Mouse (Mus musculus): ENCODE data around the gene Fam98a.
A peak's percentile ranks its signal among the peaks of the same experiment; 100 is the strongest.

Gene Fam98a

GRCm38 (mm10) chr17:75551512-75552400 lies at the start of gene Fam98a:
Fam98a (minus strand) TSS chr17:75551946.
- peak; percentile 91 for DNase-seq (ENCODE audit: low spot score)

- no peak for DNase-seq (ENCODE audit: low spot score)
These were observed 46.9 kb upstream of the Fam98a start for GRCm38 (mm10) chr17:75598652-75599051.

GRCm38 (mm10) chr17:75582738-75583137 lies 31.0 kb upstream of the Fam98a start:
- DNase-seq (ENCODE audit: low spot score) = no peak

- no peak for DNase-seq (ENCODE audit: low spot score)
These were observed 23.9 kb upstream of the Fam98a start for GRCm38 (mm10) chr17:75575608-75576007.

GRCm38 (mm10) chr17:75558041-75558440 lies 6.3 kb upstream of the Fam98a start:
- no peak for DNase-seq (ENCODE audit: low spot score)

GRCm38 (mm10) chr17:75557031-75557430 lies 5.3 kb upstream of the Fam98a start:
- DNase-seq (ENCODE audit: low spot score) = no peak

- no peak for DNase-seq (ENCODE audit: low spot score)
These were observed 854 bp downstream of the Fam98a start for GRCm38 (mm10) chr17:75550771-75551413.

- DNase-seq (ENCODE audit: low spot score) = no peak
These were observed 7.5 kb downstream of the Fam98a start for GRCm38 (mm10) chr17:75544262-75544661.

- DNase-seq (ENCODE audit: low spot score) = no peak
These were observed 8.3 kb downstream of the Fam98a start for GRCm38 (mm10) chr17:75543434-75543833.

- no peak for DNase-seq (ENCODE audit: low spot score)
These were observed 11.9 kb downstream of the Fam98a start for GRCm38 (mm10) chr17:75539841-75540240.

- no peak for DNase-seq (ENCODE audit: low spot score)
These were observed 12.6 kb downstream of the Fam98a start for GRCm38 (mm10) chr17:75539130-75539529.

GRCm38 (mm10) chr17:75538431-75538830 lies 13.3 kb downstream of the Fam98a start:
- DNase-seq (ENCODE audit: low spot score) = no peak

- no peak for DNase-seq (ENCODE audit: low spot score)
These were observed 14.7 kb downstream of the Fam98a start for GRCm38 (mm10) chr17:75537050-75537445.

GRCm38 (mm10) chr17:75536396-75537049 lies 15.2 kb downstream of the Fam98a start:
- peak; percentile 61 for DNase-seq (ENCODE audit: low spot score)

- no peak for DNase-seq (ENCODE audit: low spot score)
These were observed 16.1 kb downstream of the Fam98a start for GRCm38 (mm10) chr17:75535612-75536011.

GRCm38 (mm10) chr17:75534314-75535020 lies 17.3 kb downstream of the Fam98a start:
- DNase-seq (ENCODE audit: low spot score) = no peak

GRCm38 (mm10) chr17:75532469-75532986 lies 19.2 kb downstream of the Fam98a start:
- DNase-seq (ENCODE audit: low spot score) = no peak

GRCm38 (mm10) chr17:75529222-75529935 lies 22.4 kb downstream of the Fam98a start:
- DNase-seq (ENCODE audit: low spot score) = no peak

- DNase-seq (ENCODE audit: low spot score) = no peak
These were observed 25.3 kb downstream of the Fam98a start for GRCm38 (mm10) chr17:75526411-75526810.

GRCm38 (mm10) chr17:75523812-75524211 lies 27.9 kb downstream of the Fam98a start:
- DNase-seq (ENCODE audit: low spot score) = no peak

Data from layer of hippocampus, adult 9-10 months (tissue).